Mouse (Mus musculus): Measurements from ENCODE around the gene Sgtb.

- TF ChIP-seq TAL1 (IDR thresholded peaks at IDR 0.05; ENCODE audit: low read length), result no peak
- no peak for TF ChIP-seq GATA1 (IDR thresholded peaks at IDR 0.05; ENCODE audit: low read length)
Measured at GRCm38 (mm10) chr13:104091734-104092133, 17.8 kb upstream of the Sgtb start.
